Mouse (Mus musculus): ENCODE data around the gene Ube2q2. TPM values are rescaled to one million over a fixed set of nuclear protein-coding genes. Genes with fewer than 3 reads are reported as not detected.

Gene Ube2q2
- total RNA-seq, 2 experiments from 2014 or later = 65.6 to 66.4 TPM

Other genes with a start within 250 kb of the Ube2q2 start
- gene Hykk, start 231.6 kb upstream of the Ube2q2 start, total RNA-seq (2021) = 1 to 10 TPM; 1.6 to 2.5 TPM
- 100 to 1,000 TPM; 115 to 118 TPM for gene Psma4, start 198.1 kb upstream of the Ube2q2 start, total RNA-seq (2021)
- gene AY074887, start 197.9 kb upstream of the Ube2q2 start, total RNA-seq (2021) = not detected
- gene Chrna5, start 168.0 kb upstream of the Ube2q2 start, total RNA-seq (2021) = 1 to 10 TPM; 4.8 to 5.1 TPM
- under 1 TPM; 0.77 to 0.91 TPM for gene Chrna3, start 122.3 kb upstream of the Ube2q2 start, total RNA-seq (2021)
- gene Chrnb4, start 100.1 kb upstream of the Ube2q2 start, total RNA-seq (2021) = under 1 TPM; 0.11 to 0.20 TPM
- 10 to 100 TPM; 40.5 to 41.7 TPM for gene Fbxo22, start 60.1 kb downstream of the Ube2q2 start, total RNA-seq (2021)
- gene Nrg4, start 178.0 kb downstream of the Ube2q2 start, total RNA-seq (2021) = 1 to 10 TPM in 1 of 2 experiments, under 1 TPM in 1; 0.96 to 1.0 TPM
- gene Tmem266, start 178.1 kb downstream of the Ube2q2 start, total RNA-seq (2021) = 1 to 10 TPM; 8.5 to 10.0 TPM